Mouse (Mus musculus): Measurements from ENCODE around the gene Rpl7a. TPM values are rescaled to one million over a fixed set of nuclear protein-coding genes. Genes with fewer than 3 reads are reported as not detected.

Gene Rpl7a
- polyA plus RNA-seq, 1 experiment from 2014 or later: 468 TPM

DNA sequence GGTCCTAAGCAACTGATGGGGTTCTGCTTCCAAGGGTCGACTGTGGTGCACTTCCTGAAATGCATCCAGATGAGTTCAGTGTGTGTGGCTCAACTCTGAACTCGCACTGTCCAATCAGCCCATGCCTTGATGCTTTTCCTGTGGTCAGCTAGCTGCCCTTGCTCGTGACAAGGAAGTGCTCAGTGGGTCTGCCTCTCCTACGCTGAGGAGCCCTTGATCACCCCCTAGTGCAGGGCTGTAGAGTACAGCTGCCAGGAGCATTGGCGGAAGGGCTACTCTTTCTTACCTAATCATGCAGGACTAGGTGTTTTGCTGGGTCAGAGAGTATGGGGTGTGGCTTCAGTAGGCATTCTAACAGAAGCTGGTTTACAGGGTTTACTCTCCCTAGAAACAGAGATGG is 31.0 kb downstream of the Rpl7a start:
- H3K36me3 ChIP-seq (ENCODE audit: control insufficient read depth, insufficient read depth, low read length): no peaks in the 10 kb centered on the region
- 35% methylated on average over 5 of the region's 5 CpGs for WGBS (ENCODE audit: insufficient replicate concordance)
- no peak overlapping the region for H3K4me2 ChIP-seq
- no peak overlapping the region for H3K27ac ChIP-seq (ENCODE audit: low read depth, low read length)
- no peak for ATAC-seq (replicated peaks; ENCODE audit: insufficient number of reproducible peaks, low FRiP score, low TSS enrichment)
- no peaks in the 10 kb centered on the region for H3K4me1 ChIP-seq (ENCODE audit: control insufficient read depth, insufficient read depth, low read length)
- H3K9ac ChIP-seq (ENCODE audit: low read depth, low read length): no peak overlapping the region
- no peaks in the 10 kb centered on the region for H3K9me3 ChIP-seq (replicated peaks; ENCODE audit: control insufficient read depth, low read length)
- no peaks in the 10 kb centered on the region for H3K27me3 ChIP-seq (ENCODE audit: control insufficient read depth, insufficient read depth, low read length)
- no peak overlapping the region for H3K4me3 ChIP-seq (ENCODE audit: low read depth, low read length)

DNA sequence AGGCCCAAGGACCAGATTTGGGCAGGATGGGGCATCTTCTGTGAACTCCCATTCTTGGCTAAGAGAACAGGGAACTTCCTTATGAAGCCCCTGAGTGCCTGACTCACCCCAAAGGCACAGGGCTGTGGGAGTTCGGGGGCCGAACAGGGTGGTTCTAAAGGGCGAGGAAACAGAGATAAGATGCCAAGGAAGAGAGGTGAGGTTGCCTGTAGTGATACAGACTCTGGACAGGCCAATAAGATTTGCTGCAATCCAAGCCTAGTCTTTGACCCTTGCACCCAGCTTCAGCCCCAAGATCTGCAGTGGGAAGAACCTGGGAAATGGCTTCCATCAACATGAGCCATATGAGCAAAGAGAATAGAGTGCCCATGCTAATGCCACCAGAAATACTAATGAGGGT is 32.7 kb downstream of the Rpl7a start:
- H3K4me2 ChIP-seq: no peak overlapping the region
- H3K4me3 ChIP-seq (ENCODE audit: low read depth, low read length): no peak overlapping the region
- no peaks in the 10 kb centered on the region for H3K9me3 ChIP-seq (replicated peaks; ENCODE audit: control insufficient read depth, low read length)
- no peak overlapping the region for H3K9ac ChIP-seq (ENCODE audit: low read depth, low read length)
- 65% methylated on average over 3 of the region's 3 CpGs for WGBS (ENCODE audit: insufficient replicate concordance)
- H3K27me3 ChIP-seq (ENCODE audit: control insufficient read depth, insufficient read depth, low read length): no peaks in the 10 kb centered on the region
- no peak for ATAC-seq (replicated peaks; ENCODE audit: insufficient number of reproducible peaks, low FRiP score, low TSS enrichment)
- no peak overlapping the region for H3K27ac ChIP-seq (ENCODE audit: low read depth, low read length)
- no peaks in the 10 kb centered on the region; the same call in 1 of the 2 replicates for H3K36me3 ChIP-seq (ENCODE audit: control insufficient read depth, insufficient read depth, low read length)
- no peaks in the 10 kb centered on the region for H3K4me1 ChIP-seq (ENCODE audit: control insufficient read depth, insufficient read depth, low read length)

DNA sequence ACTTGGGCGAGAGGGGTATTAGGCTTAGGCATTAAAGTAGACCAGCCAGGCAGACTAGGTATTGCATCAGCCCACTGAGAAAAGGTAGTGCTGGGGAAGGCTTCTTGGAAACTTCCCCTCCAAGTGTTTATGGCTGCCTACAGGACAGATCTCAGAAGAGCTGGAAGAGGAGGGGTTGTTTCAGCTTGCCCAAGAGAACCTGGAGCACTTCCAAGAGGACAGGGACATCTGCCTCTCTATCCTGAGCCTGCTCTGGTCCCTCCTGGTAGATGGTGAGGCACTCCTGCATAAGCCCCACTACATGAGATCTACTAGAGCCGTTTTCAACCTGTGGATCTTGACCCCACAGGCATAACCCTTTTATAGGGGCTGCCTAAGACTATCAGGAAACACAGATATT is 39.8 kb downstream of the Rpl7a start:
- Histone ChIP-seq H3K36me3 (ENCODE audit: control insufficient read depth, insufficient read depth, low read length) (peaks cover 28% of the 10 kb centered on the region), H3K4me2 (no peak overlapping the region), H3K9ac (ENCODE audit: low read depth, low read length) (no peak overlapping the region), H3K9me3 (replicated peaks; ENCODE audit: control insufficient read depth, low read length) (no peaks in the 10 kb centered on the region), H3K27me3 (ENCODE audit: control insufficient read depth, insufficient read depth, low read length) (no peaks in the 10 kb centered on the region), H3K4me3 (ENCODE audit: low read depth, low read length) (no peak overlapping the region), H3K27ac (ENCODE audit: low read depth, low read length) (no peak overlapping the region), H3K4me1 (ENCODE audit: control insufficient read depth, insufficient read depth, low read length) (no peaks in the 10 kb centered on the region)
- 88% methylated on average over 2 of the region's 2 CpGs for WGBS (ENCODE audit: insufficient replicate concordance)
- no peak for ATAC-seq (replicated peaks; ENCODE audit: insufficient number of reproducible peaks, low FRiP score, low TSS enrichment)

DNA sequence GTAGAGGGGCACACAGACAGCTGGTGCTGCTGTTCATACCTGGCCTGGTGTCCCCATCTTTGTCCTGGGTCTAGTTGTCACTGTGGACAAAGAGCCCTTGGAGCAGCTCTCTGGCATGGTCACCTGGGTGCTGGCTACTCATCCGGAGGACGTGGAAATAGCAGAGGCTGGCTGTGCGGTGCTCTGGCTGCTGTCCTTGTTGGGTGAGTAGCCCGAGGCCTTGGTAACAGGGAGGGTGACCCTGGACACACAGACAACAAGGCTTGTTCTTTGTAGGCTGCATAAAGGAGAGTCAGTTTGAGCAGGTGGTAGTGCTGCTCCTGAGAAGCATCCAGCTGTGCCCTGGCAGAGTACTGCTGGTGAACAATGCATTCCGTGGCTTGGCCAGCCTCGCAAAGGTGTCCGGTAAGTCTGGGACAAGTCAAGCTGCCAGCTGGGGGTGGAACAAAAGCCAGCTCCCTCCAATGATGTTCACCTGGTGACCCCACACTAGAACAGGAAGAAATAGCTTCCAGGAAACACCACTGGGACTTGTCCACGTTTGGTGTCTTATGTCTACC is 40.9 kb downstream of the Rpl7a start:
- Histone ChIP-seq H3K4me2 (no peak overlapping the region), H3K9me3 (replicated peaks; ENCODE audit: control insufficient read depth, low read length) (no peaks in the 10 kb centered on the region), H3K9ac (ENCODE audit: low read depth, low read length) (no peak overlapping the region), H3K27me3 (ENCODE audit: control insufficient read depth, insufficient read depth, low read length) (no peaks in the 10 kb centered on the region), H3K27ac (ENCODE audit: low read depth, low read length) (no peak overlapping the region), H3K36me3 (ENCODE audit: control insufficient read depth, insufficient read depth, low read length) (peaks cover 29% of the 10 kb centered on the region), H3K4me1 (ENCODE audit: control insufficient read depth, insufficient read depth, low read length) (no peaks in the 10 kb centered on the region), H3K4me3 (ENCODE audit: low read depth, low read length) (no peak overlapping the region)
- WGBS (ENCODE audit: insufficient replicate concordance): 91% methylated on average over 8 of the region's 8 CpGs
- no peak for ATAC-seq (replicated peaks; ENCODE audit: insufficient number of reproducible peaks, low FRiP score, low TSS enrichment)

DNA sequence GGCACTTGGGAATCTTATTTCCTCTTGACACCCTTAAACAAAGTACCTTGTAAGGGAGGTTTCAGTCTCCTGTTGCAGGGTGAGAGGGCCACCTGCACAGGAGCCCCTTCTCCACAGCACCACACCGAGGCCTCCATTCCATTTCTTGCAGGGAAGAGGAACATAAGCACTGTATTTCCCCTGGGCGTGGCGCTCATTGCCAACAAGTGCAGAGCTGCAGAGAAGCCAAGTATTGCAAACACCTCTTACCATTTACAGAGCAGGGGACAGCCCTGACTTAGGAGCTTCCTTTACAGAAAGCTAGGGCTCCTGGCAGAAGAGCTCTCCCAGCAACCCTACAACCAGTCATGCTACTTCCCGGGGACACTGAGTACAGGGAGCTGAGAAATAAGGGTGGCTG is 41.6 kb downstream of the Rpl7a start:
- H3K36me3 ChIP-seq (ENCODE audit: control insufficient read depth, insufficient read depth, low read length): peaks cover 33% of the 10 kb centered on the region
- H3K9ac ChIP-seq (ENCODE audit: low read depth, low read length): no peak overlapping the region
- H3K9me3 ChIP-seq (replicated peaks; ENCODE audit: control insufficient read depth, low read length): no peaks in the 10 kb centered on the region
- H3K4me2 ChIP-seq: no peak overlapping the region
- no peaks in the 10 kb centered on the region for H3K27me3 ChIP-seq (ENCODE audit: control insufficient read depth, insufficient read depth, low read length)
- 92% methylated on average over 4 of the region's 4 CpGs for WGBS (ENCODE audit: insufficient replicate concordance)
- no peak for ATAC-seq (replicated peaks; ENCODE audit: insufficient number of reproducible peaks, low FRiP score, low TSS enrichment)
- no peaks in the 10 kb centered on the region for H3K4me1 ChIP-seq (ENCODE audit: control insufficient read depth, insufficient read depth, low read length)
- no peak overlapping the region for H3K27ac ChIP-seq (ENCODE audit: low read depth, low read length)
- no peak overlapping the region for H3K4me3 ChIP-seq (ENCODE audit: low read depth, low read length)

DNA sequence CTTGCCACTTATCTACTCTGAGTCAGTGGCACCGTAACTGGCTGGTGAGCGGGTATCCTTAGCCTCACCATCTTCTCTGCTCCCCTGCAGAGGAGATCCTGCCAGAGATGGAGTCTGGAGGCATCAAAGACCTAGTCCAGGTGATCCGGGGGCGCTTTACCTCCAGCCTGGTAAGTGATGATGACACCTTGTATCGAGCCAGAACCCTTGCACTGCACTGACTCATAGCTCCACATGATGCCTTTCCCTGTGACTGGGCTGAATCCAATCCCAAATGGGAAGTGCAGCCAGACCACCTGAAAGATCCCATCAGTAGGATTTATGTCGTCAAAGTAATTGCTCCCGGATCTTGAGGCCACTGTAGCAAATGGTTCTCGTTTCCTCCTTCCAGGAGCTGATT is 42.3 kb downstream of the Rpl7a start:
- H3K9me3 ChIP-seq (replicated peaks; ENCODE audit: control insufficient read depth, low read length): no peaks in the 10 kb centered on the region
- H3K4me3 ChIP-seq (ENCODE audit: low read depth, low read length): no peak overlapping the region
- H3K4me2 ChIP-seq: no peak overlapping the region
- 84% methylated on average over 8 of the region's 8 CpGs for WGBS (ENCODE audit: insufficient replicate concordance)
- no peaks in the 10 kb centered on the region for H3K27me3 ChIP-seq (ENCODE audit: control insufficient read depth, insufficient read depth, low read length)
- peaks cover 36% of the 10 kb centered on the region for H3K36me3 ChIP-seq (ENCODE audit: control insufficient read depth, insufficient read depth, low read length)
- H3K27ac ChIP-seq (ENCODE audit: low read depth, low read length): no peak overlapping the region
- no peak for ATAC-seq (replicated peaks; ENCODE audit: insufficient number of reproducible peaks, low FRiP score, low TSS enrichment)
- H3K4me1 ChIP-seq (ENCODE audit: control insufficient read depth, insufficient read depth, low read length): no peaks in the 10 kb centered on the region
- H3K9ac ChIP-seq (ENCODE audit: low read depth, low read length): no peak overlapping the region

DNA sequence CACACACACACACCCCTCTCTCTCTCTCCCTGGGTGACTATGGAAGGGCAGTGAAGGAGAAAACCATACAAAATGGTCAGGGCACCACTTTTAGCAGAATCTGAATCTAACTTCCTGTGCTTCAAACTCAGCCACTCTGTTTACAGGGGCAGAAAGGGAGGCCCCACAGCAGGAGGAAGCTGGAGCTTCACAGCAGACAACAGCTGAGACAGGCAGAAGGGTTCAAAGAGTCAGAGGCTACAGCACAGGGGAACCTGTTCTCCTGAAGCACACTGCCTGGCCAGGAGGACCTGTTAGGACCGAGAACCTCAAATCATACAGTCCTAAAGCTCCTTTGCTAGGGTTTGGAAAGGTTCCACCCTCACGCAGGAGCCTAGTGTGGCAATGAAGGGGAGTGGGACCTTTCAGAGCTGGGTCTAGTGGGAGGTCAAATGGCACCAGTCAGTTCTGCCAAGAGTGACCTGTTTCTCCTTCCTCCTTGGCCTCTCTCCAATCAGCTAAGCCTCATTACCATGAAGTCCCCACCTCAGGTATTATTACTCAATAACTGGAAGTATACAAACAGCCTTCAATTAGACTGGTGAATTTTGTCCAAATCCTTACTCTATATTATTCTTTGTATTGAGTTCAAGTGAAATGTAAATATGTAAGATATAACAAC is 44.3 kb downstream of the Rpl7a start:
- Histone ChIP-seq H3K9ac (ENCODE audit: low read depth, low read length) (no peak overlapping the region), H3K27ac (ENCODE audit: low read depth, low read length) (no peak overlapping the region), H3K4me3 (ENCODE audit: low read depth, low read length) (no peak overlapping the region), H3K4me2 (no peak overlapping the region), H3K27me3 (ENCODE audit: control insufficient read depth, insufficient read depth, low read length) (no peaks in the 10 kb centered on the region), H3K9me3 (replicated peaks; ENCODE audit: control insufficient read depth, low read length) (no peaks in the 10 kb centered on the region), H3K36me3 (ENCODE audit: control insufficient read depth, insufficient read depth, low read length) (peaks cover 43% of the 10 kb centered on the region), H3K4me1 (ENCODE audit: control insufficient read depth, insufficient read depth, low read length) (no peaks in the 10 kb centered on the region)
- WGBS (ENCODE audit: insufficient replicate concordance): 89% methylated on average over 2 of the region's 2 CpGs
- no peak for ATAC-seq (replicated peaks; ENCODE audit: insufficient number of reproducible peaks, low FRiP score, low TSS enrichment)

DNA sequence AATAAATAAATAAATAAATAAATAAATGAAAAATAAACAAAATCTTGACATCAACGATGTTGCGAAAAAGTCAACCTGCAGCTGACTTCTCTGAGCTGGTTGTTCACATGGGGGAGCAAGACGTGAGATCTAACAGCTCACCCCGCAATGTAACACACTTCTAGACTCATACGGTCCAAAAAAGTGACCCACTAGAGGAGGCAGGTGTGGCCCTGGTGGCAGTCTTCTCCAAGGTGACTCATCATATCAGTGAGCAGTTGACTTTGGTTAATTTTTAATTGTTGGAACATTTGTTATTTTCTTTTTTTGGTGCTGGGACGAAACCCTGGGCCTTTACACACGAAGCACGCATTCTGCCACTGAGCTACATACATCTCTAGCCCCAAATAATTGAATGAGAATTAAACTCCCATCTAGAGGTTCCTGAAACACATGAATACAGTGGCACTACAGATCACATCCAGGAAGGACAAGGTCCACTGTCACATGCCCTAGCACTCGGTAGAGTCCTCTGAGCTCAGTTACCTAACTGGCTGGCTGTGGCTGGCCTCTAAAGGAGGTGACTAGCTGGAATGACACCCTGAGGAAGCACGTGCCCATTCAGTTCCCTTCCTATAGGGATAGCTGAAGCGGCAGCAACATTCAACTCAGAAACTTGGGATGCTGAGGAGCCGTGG is 46.4 kb downstream of the Rpl7a start:
- H3K9ac ChIP-seq (ENCODE audit: low read depth, low read length): no peak overlapping the region
- H3K27me3 ChIP-seq (ENCODE audit: control insufficient read depth, insufficient read depth, low read length): no peaks in the 10 kb centered on the region
- H3K27ac ChIP-seq (ENCODE audit: low read depth, low read length): no peak overlapping the region
- H3K4me2 ChIP-seq: no peak overlapping the region
- H3K4me3 ChIP-seq (ENCODE audit: low read depth, low read length): no peak overlapping the region
- no peaks in the 10 kb centered on the region for H3K9me3 ChIP-seq (replicated peaks; ENCODE audit: control insufficient read depth, low read length)
- peaks cover 45% of the 10 kb centered on the region for H3K36me3 ChIP-seq (ENCODE audit: control insufficient read depth, insufficient read depth, low read length)
- no peak for ATAC-seq (replicated peaks; ENCODE audit: insufficient number of reproducible peaks, low FRiP score, low TSS enrichment)
- 0 out of 2 replicates have a peak, but pooled peaks cover 2% of the 10 kb centered on the region for H3K4me1 ChIP-seq (ENCODE audit: control insufficient read depth, insufficient read depth, low read length)
- 93% methylated on average over 12 of the region's 12 CpGs for WGBS (ENCODE audit: insufficient replicate concordance)

DNA sequence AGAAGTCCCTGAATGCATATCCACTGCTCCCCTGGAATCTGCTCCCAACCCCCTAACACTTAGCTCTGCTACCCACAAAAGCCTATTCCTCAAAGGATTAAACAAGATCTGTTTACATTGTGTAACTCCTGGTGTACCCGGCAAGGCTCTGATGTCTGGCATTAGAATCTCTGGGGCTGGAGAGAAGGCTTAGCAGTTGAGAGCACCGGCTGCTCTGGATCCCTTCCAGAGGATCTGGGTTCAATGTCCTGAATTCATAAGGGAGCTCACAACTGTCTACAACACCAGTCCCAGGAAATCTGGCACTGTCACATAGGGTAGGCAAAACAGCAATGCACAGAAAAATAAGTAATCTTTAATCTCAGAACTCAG is 46.9 kb downstream of the Rpl7a start:
- Histone ChIP-seq H3K4me3 (ENCODE audit: low read depth, low read length) (no peak overlapping the region), H3K4me1 (ENCODE audit: control insufficient read depth, insufficient read depth, low read length) (0 out of 2 replicates have a peak, but pooled peaks cover 2% of the 10 kb centered on the region), H3K36me3 (ENCODE audit: control insufficient read depth, insufficient read depth, low read length) (peaks cover 44% of the 10 kb centered on the region), H3K9ac (ENCODE audit: low read depth, low read length) (no peak overlapping the region), H3K27ac (ENCODE audit: low read depth, low read length) (no peak overlapping the region), H3K9me3 (replicated peaks; ENCODE audit: control insufficient read depth, low read length) (no peaks in the 10 kb centered on the region), H3K27me3 (ENCODE audit: control insufficient read depth, insufficient read depth, low read length) (no peaks in the 10 kb centered on the region), H3K4me2 (no peak overlapping the region)
- ATAC-seq (replicated peaks; ENCODE audit: insufficient number of reproducible peaks, low FRiP score, low TSS enrichment): no peak
- WGBS (ENCODE audit: insufficient replicate concordance): 92% methylated on average over 2 of the region's 2 CpGs
